In the genomic region with DNA sequence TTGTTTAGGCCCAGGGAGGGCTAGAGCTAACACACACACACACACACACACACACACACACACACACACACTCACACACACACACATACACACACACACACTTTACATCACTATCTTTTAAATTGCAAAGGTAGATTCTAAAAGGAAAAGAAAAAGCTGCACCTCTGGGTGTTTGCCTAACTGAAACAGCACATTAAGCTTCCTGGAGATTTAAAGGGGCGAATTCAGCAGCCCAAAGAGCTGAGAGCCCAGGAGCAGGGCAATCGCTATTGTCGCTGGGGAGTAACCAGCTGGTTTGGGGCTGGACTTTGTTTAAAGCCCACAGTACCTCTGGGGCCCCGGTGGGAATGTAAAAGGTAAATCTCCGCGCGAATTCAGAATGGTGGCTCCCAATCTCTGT, we compare ENCODE assay signal across 8 mouse cellular contexts. TPM values are rescaled to one million over a fixed set of nuclear protein-coding genes. Genes with fewer than 3 reads are reported as not detected.
A peak's percentile ranks its signal among the peaks of the same experiment; 100 is the strongest.
DNase-seq lines count a peak whose midpoint lies in the region; ATAC-seq and TF ChIP-seq lines count a peak whose summit lies in the region.

No protein-coding gene starts in this region.

- H3K36me3 ChIP-seq in embryonic facial prominence, embryonic 15.5 days, result no peaks in the 10 kb centered on the region
- H3K36me3 ChIP-seq in hindbrain, embryonic 16.5 days (ENCODE audit: control insufficient read depth, insufficient read depth, low read length), result no peaks in the 10 kb centered on the region
- H3K36me3 ChIP-seq in neural tube, embryonic 13.5 days, result no peaks in the 10 kb centered on the region

- intact Hi-C loops in left cerebral cortex, adult 2 months (cut with DNase I), result loop anchor here (2.0 to 10.0 kb wide), 5 partner anchors 43 to 245 kb away; a partner anchor contains a TSS

- H3K4me1 ChIP-seq in embryonic facial prominence, embryonic 15.5 days, result peaks cover 7% of the 10 kb centered on the region; the same call in 1 of the 2 replicates
- H3K4me1 ChIP-seq in hindbrain, embryonic 16.5 days (ENCODE audit: control insufficient read depth, insufficient read depth, low read depth, low read length), result 0 out of 2 replicates have a peak, but pooled peaks cover 3% of the 10 kb centered on the region
- peaks cover 20% of the 10 kb centered on the region for H3K4me1 ChIP-seq in neural tube, embryonic 13.5 days (replicated peaks)

- 20% methylated on average over 7 of the region's 7 CpGs for WGBS in embryonic facial prominence, embryonic 15.5 days
- 5% methylated on average over 7 of the region's 7 CpGs for WGBS in hindbrain, embryonic 16.5 days
- 4% methylated on average over 7 of the region's 7 CpGs for WGBS in neural tube, embryonic 13.5 days

- peaks cover 2% of the 10 kb centered on the region; the same call in 1 of the 2 replicates for H3K27me3 ChIP-seq in embryonic facial prominence, embryonic 15.5 days
- H3K27me3 ChIP-seq in hindbrain, embryonic 16.5 days (replicated peaks; ENCODE audit: control insufficient read depth, insufficient read depth, low read length), result no peaks in the 10 kb centered on the region
- peaks cover 6% of the 10 kb centered on the region; the same call in 1 of the 2 replicates for H3K27me3 ChIP-seq in neural tube, embryonic 13.5 days

- TF ChIP-seq CTCF in left cerebral cortex, adult 2 months (IDR thresholded peaks at IDR 0.05), result no peak

- H3K9me3 ChIP-seq in embryonic facial prominence, embryonic 15.5 days (replicated peaks), result no peaks in the 10 kb centered on the region
- no peaks in the 10 kb centered on the region for H3K9me3 ChIP-seq in hindbrain, embryonic 16.5 days (ENCODE audit: control insufficient read depth, low read length)
- no peaks in the 10 kb centered on the region for H3K9me3 ChIP-seq in neural tube, embryonic 13.5 days

- peak overlapping the region; percentile 75 for H3K4me3 ChIP-seq in left cerebral cortex, adult 2 months
- peak overlapping the region; percentile 61 for H3K4me3 ChIP-seq in embryonic facial prominence, embryonic 15.5 days (replicated peaks)
- peak overlapping the region; percentile 74 for H3K4me3 ChIP-seq in hindbrain, embryonic 16.5 days (ENCODE audit: low read length)
- H3K4me3 ChIP-seq in neural tube, embryonic 13.5 days, result peak overlapping the region; percentile 76

- DNase-seq in left cerebral cortex, adult 2 months (ENCODE audit: extremely low spot score in 1 of 2, low spot score in 2 of 2), result peak in 1 of 2 experiments; percentile 18
- no peak for DNase-seq in left cerebral cortex, adult 9 months (ENCODE audit: low spot score in 2 of 2)
- no peak for DNase-seq in thymus, postnatal 14 days
- no peak for DNase-seq in left cerebral cortex, adult 8-10 months (ENCODE audit: low spot score in 2 of 2)

- H3K9ac ChIP-seq in embryonic facial prominence, embryonic 15.5 days, result no peak overlapping the region
- H3K9ac ChIP-seq in hindbrain, embryonic 16.5 days (ENCODE audit: low read depth, low read length), result peak overlapping the region; percentile 61
- H3K9ac ChIP-seq in neural tube, embryonic 13.5 days, result peak overlapping the region; percentile 87

- H3K4me2 ChIP-seq in embryonic facial prominence, embryonic 15.5 days (replicated peaks), result peak overlapping the region; percentile 96
- peak overlapping the region; percentile 97 for H3K4me2 ChIP-seq in hindbrain, embryonic 16.5 days (ENCODE audit: low read length)
- peak overlapping the region; percentile 94 for H3K4me2 ChIP-seq in neural tube, embryonic 13.5 days

- H3K27ac ChIP-seq in left cerebral cortex, adult 2 months, result peak overlapping the region; percentile 76
- no peak overlapping the region for H3K27ac ChIP-seq in embryonic facial prominence, embryonic 15.5 days (replicated peaks)
- H3K27ac ChIP-seq in hindbrain, embryonic 16.5 days (ENCODE audit: low read depth, low read length), result no peak overlapping the region
- no peak overlapping the region; the same call in 1 of the 2 replicates for H3K27ac ChIP-seq in neural tube, embryonic 13.5 days (replicated peaks)

- ATAC-seq in embryonic facial prominence, embryonic 15.5 days (ENCODE audit: insufficient number of reproducible peaks, low FRiP score, low TSS enrichment, low read depth), result no peak
- ATAC-seq in hindbrain, embryonic 16.5 days, result no peak
- ATAC-seq in neural tube, embryonic 13.5 days (ENCODE audit: low read depth), result no peak
- no peak for ATAC-seq in megakaryocyte progenitor cell, adult 5-6 weeks (replicated peaks; ENCODE audit: poor library complexity)

RNA-seq across cellular contexts. Expression of a gene that starts 1.4 kb away (rescaled TPM):
- 10 to 100 TPM; 20.2 to 31.9 TPM for total RNA-seq in left cerebral cortex, adult 2 months (2021)
- polyA plus RNA-seq in embryonic facial prominence, embryonic 15.5 days (2015; fragmentation: Nextera tagmentation; extraction: Ambion mirVana), result 7.7 and 10.2 TPM in 2 replicates
- 2.4 and 2.8 TPM in 2 replicates for polyA plus RNA-seq in hindbrain, embryonic 16.5 days (2015; fragmentation: Nextera tagmentation; extraction: Ambion mirVana)
- 2.1 and 2.4 TPM in 2 replicates for polyA plus RNA-seq in neural tube, embryonic 13.5 days (2015; fragmentation: Nextera tagmentation; extraction: Ambion mirVana)
- total RNA-seq in megakaryocyte progenitor cell, adult 5-6 weeks (2015), result not detected in 2 replicates
- total RNA-seq in megakaryocyte progenitor cell, adult 5-6 weeks (2017), result not detected in 2 replicates
- 10 to 100 TPM; 19.2 to 24.5 (median 22.4) TPM for total RNA-seq in left cerebral cortex, adult 8-10 months (2022)

Comparison
In these comparisons a context has a peak if more than half of its experiments do, and no peak if none do; other contexts are left out.
1. RNA of a gene that starts 1.4 kb away (total RNA-seq): 20.2 to 31.9 TPM in left cerebral cortex, adult 2 months and 19.2 to 24.5 TPM in left cerebral cortex, adult 8-10 months; not detected in megakaryocyte progenitor cell, adult 5-6 weeks; every median in the first group is over 10 times any median in the second.
2. Peak in every context shown above with its lines, with median percentiles within 50 percentile points of each other: H3K4me3 ChIP-seq and H3K4me2 ChIP-seq.